Mouse (Mus musculus): ENCODE measurements around the gene Arntl. TPM values are rescaled to one million over a fixed set of nuclear protein-coding genes. Genes with fewer than 3 reads are reported as not detected.
"Not testable (repeated sequence)": the region's sequence is repeated elsewhere in the genome, so short reads cannot be mapped to it uniquely, and the experiment has no call there.

The Arntl gene
- polyA plus RNA-seq, 1 experiment from 2014 or later = 7.6 TPM

DNA sequence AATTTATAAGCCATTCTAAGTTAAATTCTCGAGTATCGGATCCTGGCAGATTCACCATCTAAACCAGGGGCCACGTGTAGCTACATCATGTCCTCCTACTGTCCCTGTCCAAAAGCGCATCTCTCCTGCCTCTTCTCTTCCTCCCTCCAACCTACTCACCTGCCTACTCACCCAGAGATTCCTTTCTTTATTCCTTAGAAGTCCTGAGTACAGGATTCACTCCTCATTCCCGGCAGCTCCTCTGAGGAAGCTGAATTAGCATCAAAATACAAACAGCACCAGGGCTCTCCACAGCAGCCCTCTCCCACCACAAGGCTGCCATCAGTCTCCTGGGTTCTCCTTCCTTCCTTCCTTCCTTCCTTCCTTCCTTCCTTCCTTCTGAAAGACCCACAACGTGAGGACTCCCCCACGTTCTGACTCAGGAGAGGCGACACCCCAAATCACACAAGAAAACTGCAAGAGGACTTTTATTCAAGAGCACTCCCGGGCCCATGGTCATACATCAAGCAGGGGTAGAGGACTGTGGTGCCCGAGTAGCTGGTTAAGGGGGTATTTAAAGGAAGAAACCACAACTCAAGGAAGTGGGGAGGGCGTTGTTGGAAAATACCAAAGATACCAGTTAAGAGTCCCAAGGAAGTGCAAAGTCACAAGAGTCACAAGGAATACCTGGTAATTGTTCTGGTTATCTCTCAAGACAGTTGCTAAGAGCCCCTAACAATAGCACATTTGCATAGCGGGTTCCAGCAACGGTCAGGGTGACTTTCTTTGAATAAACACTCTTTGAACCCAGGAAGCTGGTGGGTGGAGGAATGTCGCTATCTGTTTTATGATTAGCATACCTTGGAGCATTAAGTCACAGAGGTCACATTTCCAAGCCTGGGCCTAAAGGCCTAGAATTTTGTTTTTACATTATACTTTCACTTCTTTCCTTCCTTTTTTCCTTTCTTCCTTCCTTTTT lies 55.5 kb downstream of the Arntl start:
- H3K4me1 ChIP-seq (ENCODE audit: control insufficient read depth, insufficient read depth, low read length); H3K4me3 ChIP-seq (ENCODE audit: low read depth, low read length); H3K4me2 ChIP-seq; H3K9ac ChIP-seq (ENCODE audit: low read depth, low read length); H3K27me3 ChIP-seq (ENCODE audit: control insufficient read depth, insufficient read depth, low read length); H3K27ac ChIP-seq (ENCODE audit: low read depth, low read length); H3K36me3 ChIP-seq (ENCODE audit: control insufficient read depth, insufficient read depth, low read length); H3K9me3 ChIP-seq (replicated peaks; ENCODE audit: control insufficient read depth, low read length); ATAC-seq (replicated peaks; ENCODE audit: insufficient number of reproducible peaks, low FRiP score, low TSS enrichment): not testable (repeated sequence)
- WGBS (ENCODE audit: insufficient replicate concordance) = 48% methylated on average over 14 of the region's 14 CpGs

DNA sequence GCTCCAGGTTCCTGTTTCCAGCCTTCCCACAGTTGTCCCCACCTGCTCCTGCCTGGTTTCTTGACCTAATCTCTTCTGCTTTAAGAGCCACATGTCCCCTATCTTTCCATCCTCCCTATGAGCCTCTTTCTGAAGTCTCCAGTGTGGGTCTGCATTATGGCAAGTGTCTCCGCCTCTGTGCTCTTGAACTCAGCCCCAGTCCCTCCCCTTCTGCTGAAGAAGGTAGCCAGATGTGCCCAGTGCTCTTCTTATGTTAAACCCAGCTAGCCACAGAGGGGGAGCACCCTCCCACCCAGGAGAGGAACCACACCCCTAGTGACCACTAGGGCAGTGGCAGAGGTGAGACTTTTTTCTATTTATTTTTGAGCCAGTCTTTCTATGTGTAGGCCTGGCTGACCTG lies 56.7 kb downstream of the Arntl start:
- H3K36me3 ChIP-seq (ENCODE audit: control insufficient read depth, insufficient read depth, low read length) = no peaks in the 10 kb centered on the region
- no peak overlapping the region for H3K9ac ChIP-seq (ENCODE audit: low read depth, low read length)
- H3K4me2 ChIP-seq = no peak overlapping the region
- no peaks in the 10 kb centered on the region for H3K27me3 ChIP-seq (ENCODE audit: control insufficient read depth, insufficient read depth, low read length)
- H3K4me1 ChIP-seq (ENCODE audit: control insufficient read depth, insufficient read depth, low read length) = 0 out of 2 replicates have a peak, but pooled peaks cover 2% of the 10 kb centered on the region
- H3K4me3 ChIP-seq (ENCODE audit: low read depth, low read length) = no peak overlapping the region
- WGBS (ENCODE audit: insufficient replicate concordance) = 84% methylated on average over 1 of the region's 1 CpGs
- no peak for ATAC-seq (replicated peaks; ENCODE audit: insufficient number of reproducible peaks, low FRiP score, low TSS enrichment)
- no peaks in the 10 kb centered on the region for H3K9me3 ChIP-seq (replicated peaks; ENCODE audit: control insufficient read depth, low read length)
- H3K27ac ChIP-seq (ENCODE audit: low read depth, low read length) = no peak overlapping the region

DNA sequence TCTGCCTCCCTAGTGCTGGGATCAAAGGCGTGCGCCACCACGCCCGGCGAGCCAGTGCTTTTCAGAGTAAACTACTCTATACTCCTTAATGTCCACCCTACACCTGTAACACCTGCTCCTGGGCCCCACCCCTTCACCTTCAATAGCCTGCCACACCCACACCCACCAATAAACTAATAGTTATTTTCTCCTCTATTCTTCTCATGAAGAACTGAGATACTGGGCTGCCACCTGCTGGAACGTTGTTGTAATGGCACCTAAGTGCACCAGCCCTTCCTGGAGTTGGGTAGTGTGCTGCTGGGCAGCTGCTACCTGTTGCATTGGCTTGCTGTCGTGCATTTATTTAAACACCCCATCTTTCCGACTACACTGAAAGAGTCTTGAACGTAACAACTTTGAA lies 61.0 kb downstream of the Arntl start:
- Histone ChIP-seq H3K9me3 (replicated peaks; ENCODE audit: control insufficient read depth, low read length) (no peaks in the 10 kb centered on the region), H3K9ac (ENCODE audit: low read depth, low read length) (no peak overlapping the region), H3K4me3 (ENCODE audit: low read depth, low read length) (no peak overlapping the region), H3K4me1 (ENCODE audit: control insufficient read depth, insufficient read depth, low read length) (0 out of 2 replicates have a peak, but pooled peaks cover 3% of the 10 kb centered on the region), H3K4me2 (no peak overlapping the region), H3K27ac (ENCODE audit: low read depth, low read length) (no peak overlapping the region), H3K36me3 (ENCODE audit: control insufficient read depth, insufficient read depth, low read length) (no peaks in the 10 kb centered on the region), H3K27me3 (ENCODE audit: control insufficient read depth, insufficient read depth, low read length) (no peaks in the 10 kb centered on the region)
- 74% methylated on average over 9 of the region's 9 CpGs for WGBS (ENCODE audit: insufficient replicate concordance)
- no peak for ATAC-seq (replicated peaks; ENCODE audit: insufficient number of reproducible peaks, low FRiP score, low TSS enrichment)

DNA sequence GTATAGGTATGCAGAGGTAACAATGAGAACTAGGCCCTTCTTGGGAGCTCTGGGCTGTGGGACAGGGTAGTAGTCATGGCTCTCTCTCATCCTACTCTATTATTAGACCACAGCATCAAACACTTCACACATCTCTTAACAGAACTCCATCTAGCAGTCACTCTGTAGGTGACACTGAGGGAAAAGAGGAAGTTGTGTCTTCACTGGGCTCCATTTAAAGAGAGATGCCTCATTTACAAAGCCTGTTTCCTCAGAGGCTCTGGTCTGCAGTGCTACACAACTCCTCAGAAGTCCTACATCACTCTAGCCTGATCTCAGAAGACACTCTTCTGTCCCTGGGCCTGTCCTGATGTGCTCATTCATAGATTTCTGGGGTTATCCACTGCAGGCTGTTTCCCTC lies 61.8 kb downstream of the Arntl start:
- Histone ChIP-seq H3K36me3 (ENCODE audit: control insufficient read depth, insufficient read depth, low read length) (no peaks in the 10 kb centered on the region), H3K9ac (ENCODE audit: low read depth, low read length) (no peak overlapping the region), H3K4me1 (ENCODE audit: control insufficient read depth, insufficient read depth, low read length) (0 out of 2 replicates have a peak, but pooled peaks cover 6% of the 10 kb centered on the region), H3K4me3 (ENCODE audit: low read depth, low read length) (no peak overlapping the region), H3K27ac (ENCODE audit: low read depth, low read length) (no peak overlapping the region), H3K27me3 (ENCODE audit: control insufficient read depth, insufficient read depth, low read length) (no peaks in the 10 kb centered on the region), H3K9me3 (replicated peaks; ENCODE audit: control insufficient read depth, low read length) (no peaks in the 10 kb centered on the region), H3K4me2 (no peak overlapping the region)
- no peak for ATAC-seq (replicated peaks; ENCODE audit: insufficient number of reproducible peaks, low FRiP score, low TSS enrichment)

DNA sequence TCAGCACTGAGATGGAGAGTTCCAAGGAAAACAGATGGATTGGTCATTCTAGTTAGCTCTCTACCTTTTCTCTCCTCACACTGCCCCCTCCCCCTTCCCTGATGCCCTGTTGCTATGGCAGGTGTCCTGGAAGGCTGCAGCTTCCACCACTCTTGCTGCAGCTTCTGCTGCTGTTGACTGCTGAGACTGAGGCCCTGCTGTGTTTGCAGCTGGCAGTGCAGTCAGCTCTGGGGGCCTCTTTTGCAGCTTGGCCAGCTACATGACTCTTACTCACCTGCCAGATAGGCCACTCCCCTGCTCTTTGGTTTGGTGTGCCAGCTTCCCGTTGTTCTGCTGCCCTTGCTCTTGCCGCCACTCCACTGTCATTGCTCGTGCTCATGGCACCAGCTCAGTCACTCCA lies 62.7 kb downstream of the Arntl start:
- Histone ChIP-seq H3K9ac (ENCODE audit: low read depth, low read length) (no peak overlapping the region), H3K4me2 (no peak overlapping the region), H3K9me3 (replicated peaks; ENCODE audit: control insufficient read depth, low read length) (no peaks in the 10 kb centered on the region), H3K27ac (ENCODE audit: low read depth, low read length) (no peak overlapping the region), H3K4me1 (ENCODE audit: control insufficient read depth, insufficient read depth, low read length) (0 out of 2 replicates have a peak, but pooled peaks cover 6% of the 10 kb centered on the region), H3K4me3 (ENCODE audit: low read depth, low read length) (no peak overlapping the region), H3K27me3 (ENCODE audit: control insufficient read depth, insufficient read depth, low read length) (no peaks in the 10 kb centered on the region), H3K36me3 (ENCODE audit: control insufficient read depth, insufficient read depth, low read length) (no peaks in the 10 kb centered on the region)
- ATAC-seq (replicated peaks; ENCODE audit: insufficient number of reproducible peaks, low FRiP score, low TSS enrichment) = no peak
- WGBS (ENCODE audit: insufficient replicate concordance) = 66% methylated on average over 3 of the region's 3 CpGs

DNA sequence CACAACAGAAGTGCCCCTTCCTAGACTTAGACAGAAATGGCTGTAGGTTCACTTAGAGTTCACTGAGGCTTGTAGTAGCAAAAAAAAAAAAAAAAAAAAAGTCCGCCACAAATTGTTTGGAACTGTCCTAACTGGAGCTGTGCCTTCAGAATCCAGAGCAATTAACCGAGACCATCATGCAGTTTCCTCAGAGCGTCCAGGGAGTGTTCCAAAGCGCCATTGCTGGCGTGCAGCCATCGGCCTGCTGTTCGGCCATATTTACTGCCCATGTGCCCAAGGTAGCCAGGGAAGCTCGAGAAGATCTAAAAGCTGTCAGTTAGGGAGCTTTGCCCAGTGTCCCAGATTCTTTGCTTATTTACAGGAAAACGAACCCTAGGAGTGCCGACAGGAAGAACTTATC lies 63.3 kb downstream of the Arntl start:
- H3K4me2 ChIP-seq = no peak overlapping the region
- 75% methylated on average over 10 of the region's 10 CpGs for WGBS (ENCODE audit: insufficient replicate concordance)
- H3K27ac ChIP-seq (ENCODE audit: low read depth, low read length) = no peak overlapping the region
- H3K27me3 ChIP-seq (ENCODE audit: control insufficient read depth, insufficient read depth, low read length) = no peaks in the 10 kb centered on the region
- H3K4me3 ChIP-seq (ENCODE audit: low read depth, low read length) = no peak overlapping the region
- no peaks in the 10 kb centered on the region for H3K36me3 ChIP-seq (ENCODE audit: control insufficient read depth, insufficient read depth, low read length)
- ATAC-seq (replicated peaks; ENCODE audit: insufficient number of reproducible peaks, low FRiP score, low TSS enrichment) = no peak
- H3K4me1 ChIP-seq (ENCODE audit: control insufficient read depth, insufficient read depth, low read length) = 0 out of 2 replicates have a peak, but pooled peaks cover 6% of the 10 kb centered on the region
- no peaks in the 10 kb centered on the region for H3K9me3 ChIP-seq (replicated peaks; ENCODE audit: control insufficient read depth, low read length)
- H3K9ac ChIP-seq (ENCODE audit: low read depth, low read length) = no peak overlapping the region

DNA sequence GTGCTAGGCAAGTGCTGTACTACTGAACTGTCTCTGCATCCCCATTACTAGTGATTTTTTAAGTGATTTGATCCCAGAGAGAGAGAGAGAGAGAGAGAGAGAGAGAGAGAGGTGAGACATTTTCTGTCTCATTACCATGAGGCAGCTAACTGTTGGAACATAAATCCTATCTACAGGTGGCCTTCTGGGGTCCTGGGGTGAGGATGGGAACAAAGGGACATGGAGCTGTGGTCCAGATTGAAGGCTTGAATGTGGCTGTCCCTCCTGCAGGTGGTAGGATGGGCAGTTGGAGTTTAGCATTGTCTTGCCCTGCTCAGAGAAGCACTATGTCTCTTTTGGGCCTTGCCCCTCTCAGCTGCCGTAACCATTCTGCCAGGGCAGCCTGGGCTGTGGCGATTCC lies 63.7 kb downstream of the Arntl start:
- Histone ChIP-seq H3K4me1 (ENCODE audit: control insufficient read depth, insufficient read depth, low read length) (0 out of 2 replicates have a peak, but pooled peaks cover 6% of the 10 kb centered on the region), H3K27ac (ENCODE audit: low read depth, low read length) (no peak overlapping the region), H3K9ac (ENCODE audit: low read depth, low read length) (no peak overlapping the region), H3K27me3 (ENCODE audit: control insufficient read depth, insufficient read depth, low read length) (no peaks in the 10 kb centered on the region), H3K4me2 (no peak overlapping the region), H3K4me3 (ENCODE audit: low read depth, low read length) (no peak overlapping the region), H3K9me3 (replicated peaks; ENCODE audit: control insufficient read depth, low read length) (no peaks in the 10 kb centered on the region), H3K36me3 (ENCODE audit: control insufficient read depth, insufficient read depth, low read length) (no peaks in the 10 kb centered on the region)
- 70% methylated on average over 2 of the region's 2 CpGs for WGBS (ENCODE audit: insufficient replicate concordance)
- no peak for ATAC-seq (replicated peaks; ENCODE audit: insufficient number of reproducible peaks, low FRiP score, low TSS enrichment)

DNA sequence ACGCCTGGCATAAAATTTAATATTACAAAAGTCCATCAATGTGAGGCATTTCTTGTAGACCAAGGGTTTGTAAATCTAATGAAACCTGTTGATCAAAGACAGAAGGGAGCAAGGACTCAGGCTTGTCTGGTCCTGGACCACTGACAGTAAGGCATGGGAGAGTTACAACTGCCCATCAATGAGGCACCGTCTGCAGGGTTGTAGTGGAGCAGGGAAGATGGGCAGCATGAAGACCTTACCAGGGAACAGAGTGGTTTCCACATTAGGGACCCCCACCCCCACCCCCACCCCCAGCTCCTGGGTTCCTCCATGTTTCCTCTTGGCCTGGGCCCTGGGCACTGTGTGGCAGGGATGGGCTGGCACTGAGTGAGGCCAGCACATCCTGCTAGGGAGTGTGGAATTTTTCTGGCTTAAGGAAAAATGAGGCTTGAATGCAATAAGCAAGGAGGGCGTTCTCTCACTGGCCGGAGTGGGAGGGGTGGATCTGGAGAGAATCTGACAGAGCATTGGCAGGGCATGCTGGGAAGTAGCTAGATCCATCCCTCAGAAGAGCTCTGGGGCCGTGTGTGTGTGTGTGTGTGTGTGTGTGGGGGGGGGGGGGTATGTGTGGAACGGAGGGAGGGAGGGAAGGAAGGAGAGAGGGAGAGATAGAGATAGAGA lies 65.2 kb downstream of the Arntl start:
- Histone ChIP-seq H3K9ac (ENCODE audit: low read depth, low read length) (no peak overlapping the region), H3K9me3 (replicated peaks; ENCODE audit: control insufficient read depth, low read length) (no peaks in the 10 kb centered on the region), H3K36me3 (ENCODE audit: control insufficient read depth, insufficient read depth, low read length) (no peaks in the 10 kb centered on the region), H3K27ac (ENCODE audit: low read depth, low read length) (no peak overlapping the region), H3K27me3 (ENCODE audit: control insufficient read depth, insufficient read depth, low read length) (no peaks in the 10 kb centered on the region), H3K4me3 (ENCODE audit: low read depth, low read length) (no peak overlapping the region), H3K4me1 (ENCODE audit: control insufficient read depth, insufficient read depth, low read length) (0 out of 2 replicates have a peak, but pooled peaks cover 6% of the 10 kb centered on the region), H3K4me2 (no peak overlapping the region)
- no peak for ATAC-seq (replicated peaks; ENCODE audit: insufficient number of reproducible peaks, low FRiP score, low TSS enrichment)
- 75% methylated on average over 5 of the region's 6 CpGs for WGBS (ENCODE audit: insufficient replicate concordance)

Measured in heart, embryonic 11.5 days (tissue).